Mouse (Mus musculus) limb, embryonic 14.5 days (tissue): ENCODE data around the gene Ppil6. TPM values are rescaled to one million over a fixed set of nuclear protein-coding genes. Genes with fewer than 3 reads are reported as not detected.

Experiments
- ATAC-seq: fragments of 200-750 bp; cut with Nextera tagmentation; 2 replicates; pipeline ENCODE4 v1.8.0; 2017; ENCODE audit warnings: low read depth, moderate number of reproducible peaks, moderate TSS enrichment; ENCODE audit not compliant: low FRiP score
- DNase-seq: peaks from one replicate; pipeline ENCODE4 v3.0.0-alpha.2; 2015; ENCODE audit warnings: low spot score
- H3K27ac ChIP-seq: fragments of 300-500 bp; sonication (generic); replicated peaks from 2 replicates; pipeline ENCODE4 v1.5.1; 2014; ENCODE audit warnings: low read depth, mild to moderate bottlenecking, low read length, moderate library complexity, mixed read lengths
- H3K27me3 ChIP-seq: fragments of 300-500 bp; sonication (generic); 2 replicates; pipeline ENCODE4 v1.6.1; 2014; ENCODE audit warnings: low read length, mixed read lengths; ENCODE audit not compliant: control insufficient read depth, insufficient read depth
- H3K36me3 ChIP-seq: fragments of 300-500 bp; sonication (generic); 2 replicates; pipeline ENCODE4 v1.6.1; 2014; ENCODE audit warnings: mild to moderate bottlenecking, low read length, moderate library complexity, mixed read lengths; ENCODE audit not compliant: control insufficient read depth, insufficient read depth
- H3K4me1 ChIP-seq: fragments of 300-500 bp; sonication (generic); 2 replicates; pipeline ENCODE4 v1.6.1; 2014; ENCODE audit warnings: antibody characterized with exemption, low read length, mixed read lengths; ENCODE audit not compliant: control insufficient read depth, insufficient read depth
- H3K4me2 ChIP-seq: fragments of 300-500 bp; sonication (generic); replicated peaks from 2 replicates; pipeline ENCODE4 v1.6.1; 2014; ENCODE audit warnings: low read depth, mild to moderate bottlenecking, low read length, moderate library complexity; ENCODE audit not compliant: severe bottlenecking
- H3K4me3 ChIP-seq: fragments of 300-500 bp; sonication (generic); replicated peaks from 2 replicates; pipeline ENCODE4 v1.5.1; 2014; ENCODE audit warnings: low read length
- H3K9ac ChIP-seq: fragments of 300-500 bp; sonication (generic); 2 replicates; pipeline ENCODE4 v1.6.1; 2014; ENCODE audit warnings: mild to moderate bottlenecking, low read depth, low read length, moderate library complexity; ENCODE audit not compliant: severe bottlenecking
- H3K9me3 ChIP-seq: fragments of 300-500 bp; sonication (generic); 2 replicates; pipeline ENCODE4 v1.6.1; 2016; ENCODE audit warnings: low read length; ENCODE audit not compliant: control insufficient read depth
- POLR2A ChIP-seq: fragments of 200-500 bp; IDR thresholded peaks from 2 replicates; pipeline ENCODE4 v1.8.0; 2012; ENCODE audit warnings: inconsistent platforms, mild to moderate bottlenecking, moderate library complexity, borderline replicate concordance; ENCODE audit not compliant: insufficient read depth, insufficient read length; ENCODE audit errors: extremely low read depth
- WGBS: fragments of 180-500 bp; shearing (Covaris S2); extraction: QIAGEN DNeasy Blood & Tissue Kit; methylation state at CpG from one replicate; pipeline ENCODE4 v1.1.7; 2014; 5-methylcytosine and 5-hydroxymethylcytosine counted together
- polyA plus RNA-seq, 2 experiments: library from polyadenylated mRNA; depleted of rRNA in 1 of 2; stranded (reverse) in 1 of 2; unstranded in 1 of 2; fragments of >200 nt; fragmentation: Nextera tagmentation in 1 of 2; extraction: Ambion mirVana in 1 of 2; gene quantifications; 2 replicates each; pipeline versions ENCODE4 v1.2.1 to v1.2.3; 2012 to 2014

Ppil6 gene
- polyA plus RNA-seq, 2 experiments = 0.52 to 0.58 TPM

- whole genome bisulfite sequencing = 84% methylated on average over 14 of the region's 14 CpGs
- no peak for TF ChIP-seq POLR2A
These were observed 3.6 kb upstream of the Ppil6 start for GRCm38 (mm10) chr10:41486506-41487170.

GRCm38 (mm10) chr10:41488877-41489276 lies 1.4 kb upstream of the Ppil6 start:
- peak overlapping the region; percentile 100 for H3K4me2 ChIP-seq
- H3K4me3 ChIP-seq = peak overlapping the region; percentile 62
- H3K9ac ChIP-seq = peak overlapping the region; percentile 73
- H3K9me3 ChIP-seq = no peaks in the 10 kb centered on the region
- ATAC-seq (no peak), DNase-seq (no peak)
- H3K27me3 ChIP-seq = no peaks in the 10 kb centered on the region
- H3K27ac ChIP-seq = no peak overlapping the region
- H3K36me3 ChIP-seq = peaks cover 44% of the 10 kb centered on the region
- peaks cover 14% of the 10 kb centered on the region for H3K4me1 ChIP-seq
- no peak for TF ChIP-seq POLR2A
- WGBS = 45% methylated on average over 7 of the region's 7 CpGs

More at GRCm38 (mm10) chr10:41486506-41487170, 3.6 kb upstream of the Ppil6 start:
- no peak overlapping the region for H3K4me2 ChIP-seq
- H3K9me3 ChIP-seq = no peaks in the 10 kb centered on the region
- no peak for DNase-seq
- no peak overlapping the region for H3K4me3 ChIP-seq
- no peak overlapping the region for H3K27ac ChIP-seq
- ATAC-seq = no peak
- peaks cover 14% of the 10 kb centered on the region for H3K4me1 ChIP-seq
- no peak overlapping the region for H3K9ac ChIP-seq
- H3K36me3 ChIP-seq = peaks cover 64% of the 10 kb centered on the region
- no peaks in the 10 kb centered on the region for H3K27me3 ChIP-seq

GRCm38 (mm10) chr10:41489294-41489693 lies 945 bp upstream of the Ppil6 start:
- H3K4me1 ChIP-seq = peaks cover 14% of the 10 kb centered on the region
- no peak for DNase-seq
- no peak for ATAC-seq
- 17% methylated on average over 8 of the region's 8 CpGs for WGBS
- peaks cover 40% of the 10 kb centered on the region for H3K36me3 ChIP-seq
- H3K9ac ChIP-seq = peak overlapping the region; percentile 73
- no peak for TF ChIP-seq POLR2A
- H3K27ac ChIP-seq = no peak overlapping the region
- peak overlapping the region; percentile 100 for H3K4me2 ChIP-seq
- H3K27me3 ChIP-seq = no peaks in the 10 kb centered on the region
- H3K9me3 ChIP-seq = no peaks in the 10 kb centered on the region
- H3K4me3 ChIP-seq = peak overlapping the region; percentile 62

DNA sequence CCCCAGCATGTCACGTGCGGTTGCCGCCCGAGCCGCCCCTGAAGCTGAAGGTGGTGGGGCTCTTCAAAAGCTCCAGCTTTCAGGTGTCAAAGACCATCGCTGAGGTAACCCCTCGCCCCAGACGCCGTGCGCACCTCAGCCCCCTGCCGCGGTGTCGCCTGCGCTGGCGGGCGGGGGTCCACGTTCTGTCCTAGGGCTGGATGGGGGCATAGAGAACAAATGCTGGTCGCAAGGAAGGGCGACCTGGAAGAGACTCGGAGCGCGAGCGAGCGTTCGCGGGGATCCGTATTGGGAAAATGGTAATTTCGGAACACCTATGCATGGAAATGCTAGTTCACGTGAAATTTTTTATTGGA lies 257 bp downstream of the Ppil6 start:
- H3K4me3 ChIP-seq = peak overlapping the region; percentile 62
- H3K27ac ChIP-seq = no peak overlapping the region
- H3K36me3 ChIP-seq = peaks cover 29% of the 10 kb centered on the region
- H3K27me3 ChIP-seq = no peaks in the 10 kb centered on the region
- WGBS = under 1% methylated on average over 29 of the region's 29 CpGs
- peaks cover 14% of the 10 kb centered on the region for H3K4me1 ChIP-seq
- peak overlapping the region; percentile 100 for H3K4me2 ChIP-seq
- TF ChIP-seq POLR2A = 0 out of 2 replicates have a peak, but pooled peaks have one; percentile 17
- no peaks in the 10 kb centered on the region for H3K9me3 ChIP-seq
- DNase-seq = no peak
- ATAC-seq = no peak; the same call in 1 of the 2 replicates
- peak overlapping the region; percentile 73 for H3K9ac ChIP-seq

- H3K36me3 ChIP-seq = peaks cover 23% of the 10 kb centered on the region
- TF ChIP-seq POLR2A = no peak
- no peak overlapping the region for H3K27ac ChIP-seq
- DNase-seq (no peak), ATAC-seq (no peak)
- H3K9ac ChIP-seq = no peak overlapping the region
- WGBS = 36% methylated on average over 4 of the region's 4 CpGs
- H3K4me3 ChIP-seq = no peak overlapping the region
- peaks cover 14% of the 10 kb centered on the region for H3K4me1 ChIP-seq
- H3K4me2 ChIP-seq = no peak overlapping the region
- no peaks in the 10 kb centered on the region for H3K27me3 ChIP-seq
- no peaks in the 10 kb centered on the region for H3K9me3 ChIP-seq
These were observed 872 bp downstream of the Ppil6 start for GRCm38 (mm10) chr10:41491111-41491510.
